Mouse (Mus musculus) layer of hippocampus, adult 9-11 months (tissue): ENCODE data around the gene Eno3.
A peak's percentile ranks its signal among the peaks of the same experiment; 100 is the strongest.

ENCODE experiments used
- DNase-seq: peaks from one replicate; pipeline ENCODE4 v3.0.0; 2022

Gene Eno3

DNA sequence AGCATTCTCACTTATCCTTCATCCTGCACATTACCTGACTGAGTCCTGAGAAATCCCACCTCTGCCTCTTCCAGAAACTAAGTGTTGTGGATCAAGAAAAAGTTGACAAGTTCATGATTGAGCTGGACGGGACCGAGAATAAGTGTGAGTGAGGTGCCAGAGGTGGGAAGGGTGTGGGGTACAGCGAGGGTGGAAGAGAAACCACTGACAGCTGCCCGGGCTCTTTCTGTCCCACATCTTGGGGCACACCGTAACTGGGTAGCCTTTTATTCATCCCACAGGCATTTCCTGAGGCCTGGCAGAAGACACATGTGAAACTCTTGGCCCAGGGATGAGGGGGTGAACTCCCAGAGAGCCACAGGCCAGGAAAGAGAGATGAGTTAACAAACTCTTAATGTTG is 1.5 kb downstream of the Eno3 start:
- no peak for DNase-seq

GRCm38 (mm10) chr11:70658942-70659341 is 1.9 kb downstream of the Eno3 start:
- DNase-seq = no peak

DNA sequence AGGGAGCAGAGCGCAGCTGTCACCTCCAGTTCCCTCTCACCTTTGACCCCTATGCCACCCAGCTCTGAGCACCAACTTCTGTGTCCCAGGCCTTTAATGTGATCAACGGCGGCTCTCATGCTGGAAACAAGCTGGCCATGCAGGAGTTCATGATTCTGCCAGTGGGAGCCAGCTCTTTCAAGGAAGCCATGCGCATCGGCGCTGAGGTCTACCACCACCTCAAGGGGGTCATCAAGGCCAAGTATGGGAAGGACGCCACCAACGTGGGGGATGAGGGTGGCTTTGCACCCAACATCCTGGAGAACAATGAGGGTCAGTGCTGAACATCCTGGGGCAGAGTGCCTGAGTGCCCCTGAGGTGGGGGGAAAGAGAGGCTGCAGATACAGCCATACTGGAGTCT is 3.6 kb downstream of the Eno3 start:
- DNase-seq = no peak

- no peak for DNase-seq
These were observed 6.1 kb downstream of the Eno3 start for GRCm38 (mm10) chr11:70663101-70663500.

GRCm38 (mm10) chr11:70663957-70664356 is 7.0 kb downstream of the Eno3 start:
- DNase-seq = no peak

- no peak for DNase-seq
These were observed 7.7 kb downstream of the Eno3 start for GRCm38 (mm10) chr11:70664741-70665140.

DNA sequence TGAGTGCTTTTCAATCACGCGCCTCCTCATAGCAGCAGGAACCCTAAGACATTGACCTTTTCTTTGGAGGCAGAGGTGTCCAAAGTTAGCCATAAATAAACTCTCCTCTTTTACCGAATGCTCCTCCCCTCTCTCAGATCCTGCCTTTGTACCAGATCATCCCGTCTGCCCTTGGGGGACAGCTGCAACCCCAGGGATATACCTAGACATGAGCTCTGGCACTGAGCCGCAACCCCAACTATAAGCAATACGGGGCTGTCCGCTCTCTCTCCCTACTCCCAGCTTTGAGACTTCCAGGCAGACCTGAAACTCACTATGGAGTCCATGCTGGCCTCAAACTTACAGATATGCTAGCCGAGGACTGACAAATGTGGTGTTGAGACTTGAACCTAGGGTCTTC is 9.7 kb downstream of the Eno3 start:
- DNase-seq = no peak

- no peak for DNase-seq
These were observed 10.5 kb downstream of the Eno3 start for GRCm38 (mm10) chr11:70667271-70668150.

GRCm38 (mm10) chr11:70668335-70668770 is 11.4 kb downstream of the Eno3 start:
- no peak for DNase-seq

- DNase-seq = peak; percentile 100
These were observed 11.9 kb downstream of the Eno3 start, which contains the start of gene Spag7 for GRCm38 (mm10) chr11:70668771-70669505. Gene Spag7 (minus strand): TSS chr11:70669416.

DNA sequence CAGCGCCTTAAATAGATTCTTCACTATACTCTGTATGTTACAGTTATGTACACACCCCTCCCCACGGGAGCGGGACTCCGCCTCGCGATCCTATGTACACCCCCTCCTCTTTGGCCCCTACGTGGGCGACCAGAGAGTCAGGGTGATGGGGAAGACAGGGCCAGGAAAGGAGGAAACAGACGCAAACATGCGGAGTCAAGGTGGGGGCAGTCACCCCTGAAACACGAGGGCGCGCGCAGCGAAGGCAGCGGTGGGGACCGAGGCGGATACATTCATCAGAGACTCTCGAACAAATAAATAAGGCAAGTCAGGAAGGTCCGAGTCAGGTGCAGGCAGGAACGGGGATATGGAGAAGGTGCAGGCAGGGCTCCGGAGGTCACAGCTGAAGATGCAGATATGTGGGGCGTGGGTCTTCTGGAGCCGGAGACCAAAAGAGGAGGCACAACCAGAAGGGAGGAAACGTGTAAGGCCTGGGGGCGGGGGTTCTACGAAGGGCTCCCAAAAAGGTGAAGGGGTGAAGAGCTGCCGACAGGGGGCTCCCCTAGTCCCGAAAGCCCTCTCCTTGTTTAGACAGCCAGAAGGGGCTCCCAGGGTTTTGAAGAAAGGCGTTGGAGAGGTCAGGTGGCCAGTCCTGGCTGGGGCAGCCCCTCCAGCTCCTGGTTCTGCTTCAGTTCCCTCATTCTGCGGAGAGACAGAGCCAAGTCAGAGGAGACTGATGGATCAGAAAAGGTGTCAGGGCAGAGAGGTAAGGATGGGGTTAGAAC is 12.8 kb downstream of the Eno3 start:
- DNase-seq = peak; percentile 77

GRCm38 (mm10) chr11:70670483-70670882 is 13.5 kb downstream of the Eno3 start:
- DNase-seq = no peak

- DNase-seq = no peak
These were observed 14.5 kb downstream of the Eno3 start for GRCm38 (mm10) chr11:70671333-70672047.

DNA sequence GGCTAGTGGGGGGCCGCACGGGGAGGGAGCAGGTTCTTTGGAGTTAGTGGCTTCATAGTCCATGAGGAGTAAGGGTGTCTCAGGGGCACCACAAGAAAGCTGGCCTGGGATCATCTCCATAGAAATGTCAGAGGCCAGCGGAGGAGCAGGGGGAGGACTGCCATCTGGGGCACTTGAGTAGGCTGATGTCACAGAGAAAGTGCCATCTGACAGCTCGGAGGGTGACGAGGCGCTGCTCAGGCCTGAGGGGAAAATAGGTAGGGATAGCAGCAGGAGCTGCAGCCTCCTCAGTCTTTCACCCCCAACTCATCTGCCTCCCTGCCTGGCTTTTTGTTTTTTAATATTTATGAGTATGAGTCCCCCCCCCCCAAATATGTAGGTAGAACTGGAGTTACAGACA is 17.0 kb downstream of the Eno3 start:
- DNase-seq = no peak

GRCm38 (mm10) chr11:70674501-70674900 is 17.5 kb downstream of the Eno3 start:
- DNase-seq = no peak

DNA sequence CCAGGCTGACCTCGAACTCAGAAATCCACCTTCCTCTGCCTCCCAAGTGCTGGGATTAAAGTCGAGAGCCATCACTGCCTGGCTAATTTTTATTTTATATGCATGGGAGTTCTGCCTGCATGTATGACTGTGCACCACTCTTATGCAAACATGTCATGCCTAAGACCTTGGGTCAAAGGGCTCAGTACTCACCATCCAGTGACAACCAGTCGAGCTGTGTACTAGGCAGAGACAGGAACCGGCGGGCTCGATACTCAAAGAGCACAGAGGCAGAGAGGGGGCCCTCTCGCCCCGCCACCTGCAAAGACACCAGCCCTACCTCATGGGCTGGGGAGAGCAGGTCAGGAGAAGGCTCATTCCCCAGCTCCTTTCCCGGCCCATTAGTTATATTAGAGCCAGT is 21.1 kb downstream of the Eno3 start:
- DNase-seq = no peak

GRCm38 (mm10) chr11:70678576-70678975 is 21.6 kb downstream of the Eno3 start:
- no peak for DNase-seq

- DNase-seq = no peak
These were observed 22.4 kb downstream of the Eno3 start for GRCm38 (mm10) chr11:70679361-70679760.

GRCm38 (mm10) chr11:70679894-70680293 is 22.9 kb downstream of the Eno3 start:
- peak; percentile 80 for DNase-seq

GRCm38 (mm10) chr11:70681170-70681569 is 24.2 kb downstream of the Eno3 start:
- no peak for DNase-seq

DNA sequence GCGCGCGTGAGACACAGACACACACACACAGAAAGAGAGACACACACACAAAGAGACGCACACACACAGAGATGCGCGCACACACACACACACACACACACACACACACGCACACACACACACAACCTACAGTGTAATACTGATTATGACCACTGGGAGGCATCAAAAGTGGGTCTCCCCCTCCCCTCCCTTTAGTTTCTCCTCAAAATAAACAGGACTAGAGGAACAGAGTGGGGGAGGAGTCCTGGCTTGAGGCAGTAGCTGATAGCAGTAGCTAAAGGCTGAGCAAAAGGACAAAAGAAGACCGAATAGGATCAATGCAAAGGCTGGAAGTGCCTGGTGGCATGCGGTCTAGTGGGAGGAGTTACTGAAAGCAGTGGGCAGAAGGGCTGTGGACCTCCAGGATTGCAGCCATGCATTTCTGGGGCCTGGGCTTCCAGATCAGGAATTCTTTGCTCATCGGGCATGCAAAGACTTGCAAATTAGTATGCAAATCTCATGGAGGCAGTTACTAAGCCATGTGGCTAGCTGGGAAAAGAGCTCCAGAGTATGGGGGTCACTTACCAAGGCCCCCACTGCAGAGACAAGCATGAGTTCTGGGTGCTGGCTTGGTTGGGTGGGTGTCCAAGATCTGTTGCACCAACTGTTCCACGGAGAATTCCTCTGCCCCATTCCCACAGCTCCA is 25.0 kb downstream of the Eno3 start:
- DNase-seq = peak; percentile 67

DNA sequence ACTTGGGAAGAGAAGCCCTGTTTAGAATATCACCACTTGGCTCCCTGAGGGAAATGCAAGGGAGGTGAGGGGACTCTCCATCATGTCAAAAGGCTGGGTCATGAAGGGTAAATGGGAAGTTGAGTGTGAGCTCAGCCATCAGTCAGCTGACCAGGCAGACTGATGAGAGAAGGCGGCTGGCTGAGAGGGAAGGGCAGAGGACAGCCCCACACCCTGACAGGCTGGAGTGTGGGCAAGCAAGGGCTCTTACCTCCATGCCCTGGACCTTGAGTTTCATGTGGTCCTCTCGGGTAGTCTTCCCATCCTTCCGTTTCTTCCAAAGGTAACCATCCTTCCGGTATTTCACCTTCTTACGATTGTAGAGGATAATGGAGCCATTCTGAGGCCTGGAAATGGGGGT is 26.6 kb downstream of the Eno3 start:
- DNase-seq = no peak
